Mouse (Mus musculus) midbrain, embryonic 11.5 days (tissue): ENCODE results near the gene Lgals4. TPM values are rescaled to one million over a fixed set of nuclear protein-coding genes. Genes with fewer than 3 reads are reported as not detected.

Source experiments
- ATAC-seq: fragments of 200-750 bp; cut with Nextera tagmentation; 2 replicates; pipeline ENCODE4 v1.8.0; 2017; ENCODE audit warnings: moderate TSS enrichment, moderate library complexity; ENCODE audit not compliant: low FRiP score
- DNase-seq: peaks from one replicate; pipeline ENCODE4 v3.0.0; 2015; ENCODE audit warnings: low spot score; ENCODE audit errors: missing footprints
- H3K27ac ChIP-seq: fragments of 300-500 bp; sonication (generic); 2 replicates; pipeline ENCODE4 v1.5.1; 2014; ENCODE audit warnings: low read depth, low read length
- H3K27me3 ChIP-seq: fragments of 300-500 bp; sonication (generic); 2 replicates; pipeline ENCODE4 v1.6.1; 2014; ENCODE audit warnings: mild to moderate bottlenecking, low read length, moderate library complexity, mixed read lengths; ENCODE audit not compliant: control insufficient read depth, insufficient read depth
- H3K36me3 ChIP-seq: fragments of 300-500 bp; sonication (generic); 2 replicates; pipeline ENCODE4 v1.6.1; 2014; ENCODE audit warnings: mild to moderate bottlenecking, low read length, moderate library complexity, mixed read lengths; ENCODE audit not compliant: control insufficient read depth, insufficient read depth
- H3K4me1 ChIP-seq: fragments of 300-500 bp; sonication (generic); 2 replicates; pipeline ENCODE4 v1.6.1; 2014; ENCODE audit warnings: low read length; ENCODE audit not compliant: control insufficient read depth, insufficient read depth
- H3K4me2 ChIP-seq: fragments of 300-500 bp; sonication (generic); 2 replicates; pipeline ENCODE4 v1.6.1; 2014; ENCODE audit warnings: mild to moderate bottlenecking, moderate library complexity
- H3K4me3 ChIP-seq: fragments of 300-500 bp; sonication (generic); 2 replicates; pipeline ENCODE4 v1.5.1; 2014; ENCODE audit warnings: low read depth, low read length
- H3K9ac ChIP-seq: fragments of 300-500 bp; sonication (generic); 2 replicates; pipeline ENCODE4 v1.6.1; 2014; ENCODE audit warnings: low read length
- H3K9me3 ChIP-seq: fragments of 300-500 bp; sonication (generic); 2 replicates; pipeline ENCODE4 v1.6.1; 2016; ENCODE audit warnings: low read length; ENCODE audit not compliant: control insufficient read depth
- WGBS: fragments of 180-500 bp; shearing (Covaris S2); extraction: QIAGEN DNeasy Blood & Tissue Kit; methylation state at CpG from one replicate; pipeline ENCODE4 v1.1.7; 2014; 5-methylcytosine and 5-hydroxymethylcytosine counted together
- polyA plus RNA-seq: library from polyadenylated mRNA; unstranded; fragments of >200 nt; fragmentation: Nextera tagmentation; extraction: Ambion mirVana; gene quantifications from 2 replicates; pipeline ENCODE4 v1.2.1, GENCODE M21; 2014

Lgals4 gene
- polyA plus RNA-seq, 1 experiment from 2014 or later: 1.7 TPM

- no peaks in the 10 kb centered on the region for H3K36me3 ChIP-seq
- DNase-seq: no peak
- 31% methylated on average over 2 of the region's 2 CpGs for WGBS
- no peaks in the 10 kb centered on the region for H3K27me3 ChIP-seq
- H3K9me3 ChIP-seq: no peaks in the 10 kb centered on the region
- no peak overlapping the region for H3K4me2 ChIP-seq
- H3K4me1 ChIP-seq: peaks cover 2% of the 10 kb centered on the region; the same call in 1 of the 2 replicates
- H3K27ac ChIP-seq: no peak overlapping the region
- H3K9ac ChIP-seq: no peak overlapping the region
- H3K4me3 ChIP-seq: no peak overlapping the region
- no peak for ATAC-seq
Observed at GRCm38 (mm10) chr7:28793834-28794233, 39.8 kb upstream of the Lgals4 start.

- H3K9ac ChIP-seq: no peak overlapping the region
- DNase-seq (no peak), ATAC-seq (no peak)
- 91% methylated on average over 3 of the region's 3 CpGs for WGBS
- H3K4me3 ChIP-seq: no peak overlapping the region
- no peaks in the 10 kb centered on the region for H3K9me3 ChIP-seq
- no peak overlapping the region for H3K27ac ChIP-seq
- no peaks in the 10 kb centered on the region for H3K27me3 ChIP-seq
- peaks cover 2% of the 10 kb centered on the region; the same call in 1 of the 2 replicates for H3K4me1 ChIP-seq
- H3K36me3 ChIP-seq: no peaks in the 10 kb centered on the region
- no peak overlapping the region for H3K4me2 ChIP-seq
Observed at GRCm38 (mm10) chr7:28794496-28794895, 39.2 kb upstream of the Lgals4 start.

- Histone ChIP-seq H3K4me3 (no peak overlapping the region), H3K9me3 (no peaks in the 10 kb centered on the region), H3K36me3 (no peaks in the 10 kb centered on the region), H3K4me2 (peak overlapping the region; percentile 9; the same call in 1 of the 2 replicates), H3K27ac (no peak overlapping the region), H3K4me1 (peaks cover 2% of the 10 kb centered on the region; the same call in 1 of the 2 replicates), H3K9ac (no peak overlapping the region), H3K27me3 (no peaks in the 10 kb centered on the region)
- DNase-seq: no peak
- 85% methylated on average over 15 of the region's 15 CpGs for WGBS
- 0 out of 2 replicates have a peak, but pooled peaks have one; percentile 16 for ATAC-seq
Observed at GRCm38 (mm10) chr7:28795832-28796231, 37.8 kb upstream of the Lgals4 start.

- WGBS: 11% methylated on average over 32 of the region's 32 CpGs
- no peaks in the 10 kb centered on the region for H3K27me3 ChIP-seq
- no peak overlapping the region for H3K27ac ChIP-seq
- peak overlapping the region; percentile 12; the same call in 1 of the 2 replicates for H3K4me3 ChIP-seq
- H3K9ac ChIP-seq: peak overlapping the region; percentile 44
- peaks cover 2% of the 10 kb centered on the region; the same call in 1 of the 2 replicates for H3K4me1 ChIP-seq
- H3K36me3 ChIP-seq: no peaks in the 10 kb centered on the region
- ATAC-seq: peak; percentile 75
- H3K9me3 ChIP-seq: no peaks in the 10 kb centered on the region
- peak overlapping the region; percentile 29 for H3K4me2 ChIP-seq
- peak; percentile 99 for DNase-seq
Observed at GRCm38 (mm10) chr7:28796562-28796975, 37.1 kb upstream of the Lgals4 start.

- WGBS: 96% methylated on average over 9 of the region's 9 CpGs
- no peak overlapping the region for H3K4me2 ChIP-seq
- ATAC-seq: no peak
Observed at GRCm38 (mm10) chr7:28799994-28800393, 33.7 kb upstream of the Lgals4 start.

GRCm38 (mm10) chr7:28801451-28801850 is 32.2 kb upstream of the Lgals4 start:
- no peak overlapping the region; the same call in 1 of the 2 replicates for H3K27ac ChIP-seq
- peaks cover 18% of the 10 kb centered on the region for H3K4me1 ChIP-seq
- no peaks in the 10 kb centered on the region for H3K9me3 ChIP-seq
- H3K9ac ChIP-seq: no peak overlapping the region
- no peak overlapping the region for H3K4me2 ChIP-seq
- no peaks in the 10 kb centered on the region for H3K27me3 ChIP-seq
- no peak for DNase-seq
- no peaks in the 10 kb centered on the region for H3K36me3 ChIP-seq
- no peak overlapping the region for H3K4me3 ChIP-seq
- no peak for ATAC-seq
- WGBS: 87% methylated on average over 3 of the region's 3 CpGs

More at GRCm38 (mm10) chr7:28799994-28800393, 33.7 kb upstream of the Lgals4 start:
- Histone ChIP-seq H3K9ac (no peak overlapping the region), H3K4me1 (peaks cover 18% of the 10 kb centered on the region), H3K27me3 (no peaks in the 10 kb centered on the region), H3K36me3 (no peaks in the 10 kb centered on the region), H3K27ac (no peak overlapping the region), H3K4me3 (no peak overlapping the region), H3K9me3 (no peaks in the 10 kb centered on the region)
- no peak for DNase-seq

GRCm38 (mm10) chr7:28801901-28802670 is 31.6 kb upstream of the Lgals4 start:
- Histone ChIP-seq H3K36me3 (no peaks in the 10 kb centered on the region), H3K4me3 (no peak overlapping the region), H3K4me2 (no peak overlapping the region), H3K27ac (peak overlapping the region; percentile 33; the same call in 1 of the 2 replicates), H3K9ac (no peak overlapping the region), H3K9me3 (no peaks in the 10 kb centered on the region), H3K27me3 (no peaks in the 10 kb centered on the region), H3K4me1 (peaks cover 16% of the 10 kb centered on the region)
- ATAC-seq: no peak
- WGBS: 32% methylated on average over 10 of the region's 10 CpGs
- no peak for DNase-seq

- 0 out of 2 replicates have a peak overlapping the region, but pooled peaks have one; percentile 7 for H3K4me2 ChIP-seq
- peak overlapping the region; percentile 34 for H3K9ac ChIP-seq
- H3K27me3 ChIP-seq: no peaks in the 10 kb centered on the region
- no peak overlapping the region for H3K4me3 ChIP-seq
- peak overlapping the region; percentile 48; the same call in 1 of the 2 replicates for H3K27ac ChIP-seq
- no peaks in the 10 kb centered on the region for H3K36me3 ChIP-seq
- ATAC-seq (no peak), DNase-seq (no peak)
- WGBS: 6% methylated on average over 10 of the region's 10 CpGs
- peaks cover 21% of the 10 kb centered on the region for H3K4me1 ChIP-seq
- H3K9me3 ChIP-seq: no peaks in the 10 kb centered on the region
Observed at GRCm38 (mm10) chr7:28802846-28803588, 30.6 kb upstream of the Lgals4 start.

GRCm38 (mm10) chr7:28803756-28804155 is 29.9 kb upstream of the Lgals4 start:
- WGBS: 79% methylated on average over 4 of the region's 4 CpGs
- Histone ChIP-seq H3K9ac (peak overlapping the region; percentile 34; the same call in 1 of the 2 replicates), H3K4me3 (no peak overlapping the region), H3K36me3 (no peaks in the 10 kb centered on the region), H3K4me1 (peaks cover 25% of the 10 kb centered on the region), H3K9me3 (no peaks in the 10 kb centered on the region), H3K4me2 (no peak overlapping the region), H3K27me3 (no peaks in the 10 kb centered on the region), H3K27ac (no peak overlapping the region)
- DNase-seq (no peak), ATAC-seq (no peak)
